Mouse (Mus musculus): ENCODE data around the gene Slc30a7.

- TF ChIP-seq CTCF (IDR thresholded peaks at IDR 0.05; ENCODE audit: extremely low read depth, insufficient read depth, insufficient read length, insufficient replicate concordance) (no peak), POLR2A (IDR thresholded peaks at IDR 0.05; ENCODE audit: low read depth, low read length) (no peak)
Measured at GRCm38 (mm10) chr3:115893166-115893565, 114.0 kb downstream of the Slc30a7 start.
